Mouse (Mus musculus) embryonic facial prominence, embryonic 13.5 days (tissue): ENCODE measurements around the gene Clcn6. TPM values are rescaled to one million over a fixed set of nuclear protein-coding genes. Genes with fewer than 3 reads are reported as not detected.

ENCODE experiments used
- ATAC-seq: fragments of 200-750 bp; cut with Nextera tagmentation; 2 replicates; pipeline ENCODE4 v1.8.0; 2017; ENCODE audit warnings: low read depth; ENCODE audit not compliant: insufficient number of reproducible peaks, insufficient read depth, low FRiP score, low TSS enrichment
- H3K27ac ChIP-seq: fragments of 300-500 bp; sonication (generic); 2 replicates; pipeline ENCODE4 v1.5.1; 2015; ENCODE audit warnings: moderate library complexity, mild to moderate bottlenecking, inconsistent platforms
- H3K27me3 ChIP-seq: fragments of 300-500 bp; sonication (generic); 2 replicates; pipeline ENCODE4 v1.6.1; 2015; ENCODE audit warnings: mild to moderate bottlenecking, inconsistent platforms
- H3K36me3 ChIP-seq: fragments of 300-500 bp; sonication (generic); 2 replicates; pipeline ENCODE4 v1.6.1; 2015; ENCODE audit warnings: mild to moderate bottlenecking, inconsistent platforms
- H3K4me1 ChIP-seq: fragments of 300-500 bp; sonication (generic); 2 replicates; pipeline ENCODE4 v1.6.1; 2015; ENCODE audit warnings: inconsistent platforms
- H3K4me2 ChIP-seq: fragments of 300-500 bp; sonication (generic); 2 replicates; pipeline ENCODE4 v1.6.1; 2015; ENCODE audit warnings: moderate library complexity, mild to moderate bottlenecking, inconsistent platforms
- H3K4me3 ChIP-seq: fragments of 300-500 bp; sonication (generic); 2 replicates; pipeline ENCODE4 v1.5.1; 2015; ENCODE audit warnings: mild to moderate bottlenecking, inconsistent platforms
- H3K9ac ChIP-seq: fragments of 300-500 bp; sonication (generic); 2 replicates; pipeline ENCODE4 v1.6.1; 2015; ENCODE audit warnings: mild to moderate bottlenecking, inconsistent platforms
- H3K9me3 ChIP-seq: fragments of 300-500 bp; sonication (generic); 2 replicates; pipeline ENCODE4 v1.6.1; 2016; ENCODE audit warnings: inconsistent platforms
- WGBS: fragments of 180-500 bp; shearing (Covaris S2); methylation state at CpG from one replicate; pipeline ENCODE4 v1.1.7; 2015; ENCODE audit warnings: mixed read lengths; 5-methylcytosine and 5-hydroxymethylcytosine counted together
- polyA plus RNA-seq: library from polyadenylated mRNA; unstranded; fragments of >200 nt; fragmentation: Nextera tagmentation; extraction: Ambion mirVana; gene quantifications from 2 replicates; pipeline ENCODE4 v1.2.1, GENCODE M21; 2015

Clcn6 gene
- polyA plus RNA-seq, 1 experiment from 2014 or later: 8.8 TPM

- WGBS: 87% methylated on average over 3 of the region's 3 CpGs
- ATAC-seq: no peak
- Histone ChIP-seq H3K36me3 (peaks cover 38% of the 10 kb centered on the region; the same call in 1 of the 2 replicates), H3K4me1 (peaks cover 23% of the 10 kb centered on the region), H3K4me3 (no peak overlapping the region), H3K27me3 (no peaks in the 10 kb centered on the region), H3K9ac (no peak overlapping the region), H3K9me3 (no peaks in the 10 kb centered on the region), H3K4me2 (no peak overlapping the region), H3K27ac (no peak overlapping the region)
Measured at GRCm38 (mm10) chr4:148035440-148035839, 3.2 kb downstream of the Clcn6 start.

- H3K4me1 ChIP-seq: peaks cover 9% of the 10 kb centered on the region
Measured at GRCm38 (mm10) chr4:148033858-148034410, 4.7 kb downstream of the Clcn6 start.

GRCm38 (mm10) chr4:148030506-148030905 is 8.1 kb downstream of the Clcn6 start:
- Histone ChIP-seq H3K4me1 (no peaks in the 10 kb centered on the region), H3K4me2 (no peak overlapping the region), H3K27me3 (no peaks in the 10 kb centered on the region), H3K27ac (no peak overlapping the region), H3K4me3 (no peak overlapping the region), H3K9ac (no peak overlapping the region), H3K9me3 (no peaks in the 10 kb centered on the region), H3K36me3 (peaks cover 71% of the 10 kb centered on the region)
- WGBS: 67% methylated on average over 5 of the region's 5 CpGs
- ATAC-seq: no peak

More at GRCm38 (mm10) chr4:148033858-148034410, 4.7 kb downstream of the Clcn6 start:
- H3K9me3 ChIP-seq: no peaks in the 10 kb centered on the region
- H3K27me3 ChIP-seq: no peaks in the 10 kb centered on the region
- H3K4me2 ChIP-seq: no peak overlapping the region
- no peak overlapping the region for H3K27ac ChIP-seq
- H3K4me3 ChIP-seq: no peak overlapping the region
- peaks cover 46% of the 10 kb centered on the region for H3K36me3 ChIP-seq
- H3K9ac ChIP-seq: no peak overlapping the region
- WGBS: 82% methylated on average over 7 of the region's 7 CpGs
- no peak for ATAC-seq

GRCm38 (mm10) chr4:148029297-148029696 is 9.3 kb downstream of the Clcn6 start:
- no peaks in the 10 kb centered on the region for H3K4me1 ChIP-seq
- no peak overlapping the region for H3K9ac ChIP-seq
- no peaks in the 10 kb centered on the region for H3K27me3 ChIP-seq
- ATAC-seq: no peak
- H3K9me3 ChIP-seq: no peaks in the 10 kb centered on the region
- 95% methylated on average over 7 of the region's 7 CpGs for WGBS
- H3K27ac ChIP-seq: no peak overlapping the region
- no peak overlapping the region for H3K4me3 ChIP-seq
- no peak overlapping the region for H3K4me2 ChIP-seq
- H3K36me3 ChIP-seq: peaks cover 71% of the 10 kb centered on the region

- ATAC-seq: no peak
- H3K9ac ChIP-seq: no peak overlapping the region
- H3K9me3 ChIP-seq: no peaks in the 10 kb centered on the region
- H3K4me1 ChIP-seq: 0 out of 2 replicates have a peak, but pooled peaks cover under 1% of the 10 kb centered on the region
- no peak overlapping the region for H3K4me2 ChIP-seq
- 92% methylated on average over 3 of the region's 3 CpGs for WGBS
- H3K27me3 ChIP-seq: no peaks in the 10 kb centered on the region
- no peak overlapping the region for H3K27ac ChIP-seq
- no peak overlapping the region for H3K4me3 ChIP-seq
- peaks cover 94% of the 10 kb centered on the region for H3K36me3 ChIP-seq
Measured at GRCm38 (mm10) chr4:148024003-148024402, 14.6 kb downstream of the Clcn6 start.

GRCm38 (mm10) chr4:148018410-148018809 is 20.2 kb downstream of the Clcn6 start:
- H3K4me3 ChIP-seq: no peak overlapping the region
- H3K9ac ChIP-seq: no peak overlapping the region
- no peaks in the 10 kb centered on the region for H3K27me3 ChIP-seq
- H3K9me3 ChIP-seq: no peaks in the 10 kb centered on the region
- H3K4me2 ChIP-seq: no peak overlapping the region
- 0 out of 2 replicates have a peak, but pooled peaks cover 4% of the 10 kb centered on the region for H3K4me1 ChIP-seq
- 45% methylated on average over 2 of the region's 2 CpGs for WGBS
- peaks cover 98% of the 10 kb centered on the region for H3K36me3 ChIP-seq
- H3K27ac ChIP-seq: 0 out of 2 replicates have a peak overlapping the region, but pooled peaks have one; percentile 53
- ATAC-seq: no peak

- ATAC-seq: no peak
- Histone ChIP-seq H3K9ac (no peak overlapping the region), H3K27me3 (no peaks in the 10 kb centered on the region), H3K4me1 (0 out of 2 replicates have a peak, but pooled peaks cover 4% of the 10 kb centered on the region), H3K4me3 (no peak overlapping the region), H3K36me3 (peaks cover 98% of the 10 kb centered on the region), H3K4me2 (no peak overlapping the region), H3K27ac (no peak overlapping the region), H3K9me3 (no peaks in the 10 kb centered on the region)
- WGBS: 87% methylated on average over 3 of the region's 3 CpGs
Measured at GRCm38 (mm10) chr4:148016981-148017380, 21.6 kb downstream of the Clcn6 start.

- H3K27ac ChIP-seq: no peak overlapping the region
- 0 out of 2 replicates have a peak, but pooled peaks cover 4% of the 10 kb centered on the region for H3K4me1 ChIP-seq
- H3K4me3 ChIP-seq: no peak overlapping the region
- no peak overlapping the region for H3K4me2 ChIP-seq
- peaks cover 98% of the 10 kb centered on the region for H3K36me3 ChIP-seq
- no peak overlapping the region for H3K9ac ChIP-seq
- H3K27me3 ChIP-seq: no peaks in the 10 kb centered on the region
- WGBS: 81% methylated on average over 10 of the region's 10 CpGs
- H3K9me3 ChIP-seq: no peaks in the 10 kb centered on the region
- no peak for ATAC-seq
Measured at GRCm38 (mm10) chr4:148015418-148015817, 23.2 kb downstream of the Clcn6 start.

- H3K27me3 ChIP-seq: no peaks in the 10 kb centered on the region
- no peak for ATAC-seq
- H3K9me3 ChIP-seq: no peaks in the 10 kb centered on the region
- peaks cover 100% of the 10 kb centered on the region for H3K36me3 ChIP-seq
- H3K9ac ChIP-seq: no peak overlapping the region
- H3K4me2 ChIP-seq: no peak overlapping the region
- WGBS: 88% methylated on average over 4 of the region's 4 CpGs
- H3K27ac ChIP-seq: no peak overlapping the region
- H3K4me1 ChIP-seq: no peaks in the 10 kb centered on the region
- no peak overlapping the region for H3K4me3 ChIP-seq
Measured at GRCm38 (mm10) chr4:148012216-148012615, 26.4 kb downstream of the Clcn6 start.

- Histone ChIP-seq H3K27ac (no peak overlapping the region), H3K4me1 (no peaks in the 10 kb centered on the region), H3K4me3 (no peak overlapping the region), H3K36me3 (peaks cover 100% of the 10 kb centered on the region), H3K27me3 (no peaks in the 10 kb centered on the region), H3K9ac (no peak overlapping the region), H3K9me3 (no peaks in the 10 kb centered on the region), H3K4me2 (no peak overlapping the region)
- ATAC-seq: no peak
- WGBS: 56% methylated on average over 3 of the region's 3 CpGs
Measured at GRCm38 (mm10) chr4:148011332-148011731, 27.3 kb downstream of the Clcn6 start.

- Histone ChIP-seq H3K4me1 (no peaks in the 10 kb centered on the region), H3K9me3 (no peaks in the 10 kb centered on the region), H3K4me3 (no peak overlapping the region), H3K36me3 (peaks cover 100% of the 10 kb centered on the region), H3K27me3 (no peaks in the 10 kb centered on the region), H3K27ac (no peak overlapping the region), H3K4me2 (no peak overlapping the region), H3K9ac (no peak overlapping the region)
- ATAC-seq: no peak
- 91% methylated on average over 2 of the region's 2 CpGs for WGBS
Measured at GRCm38 (mm10) chr4:148009641-148010040, 29.0 kb downstream of the Clcn6 start.

GRCm38 (mm10) chr4:148008412-148008811 is 30.2 kb downstream of the Clcn6 start:
- ATAC-seq: no peak
- H3K4me1 ChIP-seq: no peaks in the 10 kb centered on the region
- H3K27me3 ChIP-seq: no peaks in the 10 kb centered on the region
- H3K9me3 ChIP-seq: no peaks in the 10 kb centered on the region
- H3K4me2 ChIP-seq: no peak overlapping the region
- H3K9ac ChIP-seq: no peak overlapping the region
- H3K27ac ChIP-seq: no peak overlapping the region
- H3K36me3 ChIP-seq: peaks cover 97% of the 10 kb centered on the region
- 78% methylated on average over 4 of the region's 4 CpGs for WGBS
- H3K4me3 ChIP-seq: no peak overlapping the region
